In genomic region chr5:150457165-150457903, GRCm38 (mm10) we compare ENCODE assay signal across 10 mouse cellular contexts.
A peak's percentile ranks its signal among the peaks of the same experiment; 100 is the strongest.
DNase-seq lines count a peak whose midpoint lies in the region; ATAC-seq and TF ChIP-seq lines count a peak whose summit lies in the region.
"Had no signal": no experiment of that assay in that cellular context is flagged by ENCODE, and none has a peak within 500 bp of the region (broad histone marks: within the 10 kb centered on the region; RNA-seq: fewer than 3 reads in every experiment).

No protein-coding gene starts in this region.

- no peak overlapping the region for H3K9ac ChIP-seq in neural tube, embryonic 11.5 days (ENCODE audit: low read length)
- no peak overlapping the region for H3K9ac ChIP-seq in heart, postnatal 0 days (replicated peaks; ENCODE audit: low read depth, low read length)
- no peak overlapping the region for H3K9ac ChIP-seq in stomach, embryonic 14.5 days (replicated peaks; ENCODE audit: low read depth, low read length)
- H3K9ac ChIP-seq: midbrain, embryonic 15.5 days had no signal

- no peak overlapping the region for H3K4me3 ChIP-seq in neural tube, embryonic 11.5 days (ENCODE audit: low read depth, low read length)
- H3K4me3 ChIP-seq in heart, postnatal 0 days (ENCODE audit: low read depth, low read length) = peak overlapping the region; percentile 20
- H3K4me3 ChIP-seq in stomach, embryonic 14.5 days (ENCODE audit: low read depth, low read length) = no peak overlapping the region
- H3K4me3 ChIP-seq: midbrain, embryonic 15.5 days had no signal

- H3K27me3 ChIP-seq in neural tube, embryonic 11.5 days (ENCODE audit: control insufficient read depth, insufficient read depth, low read length) = no peaks in the 10 kb centered on the region
- H3K27me3 ChIP-seq in heart, postnatal 0 days (ENCODE audit: control insufficient read depth, insufficient read depth, low read length) = no peaks in the 10 kb centered on the region
- H3K27me3 ChIP-seq in stomach, embryonic 14.5 days (ENCODE audit: control insufficient read depth, insufficient read depth, low read length) = no peaks in the 10 kb centered on the region
- H3K27me3 ChIP-seq: midbrain, embryonic 15.5 days had no signal

- WGBS in neural tube, embryonic 11.5 days = 87% methylated on average over 17 of the region's 17 CpGs
- WGBS in heart, postnatal 0 days = 61% methylated on average over 17 of the region's 17 CpGs
- 68% methylated on average over 17 of the region's 17 CpGs for WGBS in stomach, embryonic 14.5 days

- H3K36me3 ChIP-seq in neural tube, embryonic 11.5 days (ENCODE audit: control insufficient read depth, insufficient read depth, low read length) = peaks cover 2% of the 10 kb centered on the region
- peaks cover 88% of the 10 kb centered on the region for H3K36me3 ChIP-seq in heart, postnatal 0 days (replicated peaks; ENCODE audit: control insufficient read depth, insufficient read depth, low read length)
- H3K36me3 ChIP-seq in stomach, embryonic 14.5 days (ENCODE audit: control insufficient read depth, insufficient read depth, low read length) = no peaks in the 10 kb centered on the region

- H3K9me3 ChIP-seq in neural tube, embryonic 11.5 days (ENCODE audit: control insufficient read depth, low read length) = no peaks in the 10 kb centered on the region
- no peaks in the 10 kb centered on the region; the same call in 1 of the 2 replicates for H3K9me3 ChIP-seq in heart, postnatal 0 days (replicated peaks; ENCODE audit: control insufficient read depth, low read length)
- peaks cover 8% of the 10 kb centered on the region for H3K9me3 ChIP-seq in stomach, embryonic 14.5 days (ENCODE audit: control insufficient read depth, low read depth, low read length)
- H3K9me3 ChIP-seq: midbrain, embryonic 15.5 days had no signal

- intact Hi-C loops in left cerebral cortex, postnatal 14 days (cut with DNase I) = no loop called here

- DNase-seq in neural tube, embryonic 11.5 days (ENCODE audit: low spot score) = no peak
- no peak for DNase-seq in neural tube, embryonic 10.5 days (ENCODE audit: extremely low spot score, low spot score)
- DNase-seq in heart, postnatal 0 days (ENCODE audit: low spot score) = peak; percentile 63
- peak; percentile 20 to 36 for DNase-seq in kidney, postnatal 4 days
- DNase-seq in frontal cortex, postnatal 25 days (ENCODE audit: low spot score in 2 of 2) = no peak
- DNase-seq in ovary, adult 18-20 months (ENCODE audit: low spot score) = no peak
- DNase-seq in left cerebral cortex, postnatal 14 days (ENCODE audit: low spot score in 2 of 2) = no peak
- DNase-seq: cerebellum, adult 8-10 months had no signal

- 0 out of 2 replicates have a peak, but pooled peaks have one; percentile 14 for ATAC-seq in neural tube, embryonic 11.5 days (ENCODE audit: insufficient read depth, low FRiP score, low TSS enrichment)
- peak; percentile 47; the same call in 1 of the 2 replicates for ATAC-seq in heart, postnatal 0 days (ENCODE audit: insufficient read depth, low read depth)
- no peak for ATAC-seq in stomach, embryonic 14.5 days (ENCODE audit: insufficient number of reproducible peaks, insufficient read depth, low FRiP score, low read depth)

- no peak overlapping the region for H3K4me2 ChIP-seq in neural tube, embryonic 11.5 days (ENCODE audit: low read depth)
- H3K4me2 ChIP-seq in heart, postnatal 0 days (ENCODE audit: low read depth, low read length) = peak overlapping the region; percentile 26
- no peak overlapping the region for H3K4me2 ChIP-seq in stomach, embryonic 14.5 days (replicated peaks; ENCODE audit: low read depth, low read length)
- H3K4me2 ChIP-seq: midbrain, embryonic 15.5 days had no signal

- no peak for TF ChIP-seq EP300 in heart, postnatal 0 days (IDR thresholded peaks at IDR 0.05; ENCODE audit: low read depth)

- H3K4me1 ChIP-seq in neural tube, embryonic 11.5 days (ENCODE audit: control insufficient read depth, insufficient read depth, low read length) = no peaks in the 10 kb centered on the region; the same call in 1 of the 2 replicates
- no peaks in the 10 kb centered on the region for H3K4me1 ChIP-seq in heart, postnatal 0 days (ENCODE audit: control insufficient read depth, insufficient read depth)
- H3K4me1 ChIP-seq in stomach, embryonic 14.5 days (ENCODE audit: control insufficient read depth, insufficient read depth, low read length) = peaks cover 5% of the 10 kb centered on the region; the same call in 1 of the 2 replicates
- H3K4me1 ChIP-seq: midbrain, embryonic 15.5 days had no signal

- H3K27ac ChIP-seq in neural tube, embryonic 11.5 days (ENCODE audit: low read depth, low read length) = no peak overlapping the region
- H3K27ac ChIP-seq in heart, postnatal 0 days (ENCODE audit: low read depth) = peak overlapping the region; percentile 82
- H3K27ac ChIP-seq in stomach, embryonic 14.5 days (ENCODE audit: low read length) = peak overlapping the region; percentile 27; the same call in 1 of the 2 replicates
- H3K27ac ChIP-seq: midbrain, embryonic 15.5 days had no signal

- no peak for TF ChIP-seq CTCF in heart, postnatal 0 days (IDR thresholded peaks at IDR 0.05; ENCODE audit: low read depth)

Comparison
In these comparisons a context has a peak if more than half of its experiments do, and no peak if none do; other contexts are left out.
1. DNase-seq: peak in heart, postnatal 0 days (single experiment) and kidney, postnatal 4 days (2 of 2); none in neural tube, embryonic 11.5 days (single experiment), neural tube, embryonic 10.5 days (single experiment), frontal cortex, postnatal 25 days (0 of 2), ovary, adult 18-20 months (single experiment) and left cerebral cortex, postnatal 14 days (0 of 2).